Mouse (Mus musculus) embryo, embryonic 9.5 days (tissue): ENCODE results near the gene Arxes2.
"Not testable (repeated sequence)": the region's sequence is repeated elsewhere in the genome, so short reads cannot be mapped to it uniquely, and the experiment has no call there.

ENCODE experiments used
- DNase-seq: peaks from one replicate; pipeline ENCODE4 v3.0.0-alpha.2; 2017; ENCODE audit errors: extremely low spot score

Arxes2 gene

GRCm38 (mm10) chrX:135993664-135994119 lies at the start of gene Arxes2:
TSS of gene Arxes2 (plus strand) at chrX:135993824.
- not testable (repeated sequence) for DNase-seq

- DNase-seq: peak; percentile 1
Observed at GRCm38 (mm10) chrX:135948699-135949437, 44.8 kb upstream of the Arxes2 start.

GRCm38 (mm10) chrX:135956988-135957690 lies 36.5 kb upstream of the Arxes2 start:
- DNase-seq: no peak

GRCm38 (mm10) chrX:135957691-135958081 lies 35.9 kb upstream of the Arxes2 start:
- DNase-seq: no peak

GRCm38 (mm10) chrX:135958589-135959225 lies 34.9 kb upstream of the Arxes2 start:
- no peak for DNase-seq

GRCm38 (mm10) chrX:135959536-135959935 lies 34.1 kb upstream of the Arxes2 start:
- DNase-seq: no peak

GRCm38 (mm10) chrX:135962342-135962741 lies 31.3 kb upstream of the Arxes2 start:
- DNase-seq: no peak

GRCm38 (mm10) chrX:135963130-135963529 lies 30.5 kb upstream of the Arxes2 start:
- DNase-seq: no peak

- peak; percentile 29 for DNase-seq
Observed at GRCm38 (mm10) chrX:135963629-135964028, 30.0 kb upstream of the Arxes2 start.

- DNase-seq: no peak
Observed at GRCm38 (mm10) chrX:135973597-135974423, 19.8 kb upstream of the Arxes2 start.

GRCm38 (mm10) chrX:135974424-135975225 lies 19.0 kb upstream of the Arxes2 start:
- DNase-seq: peak; percentile 1

- DNase-seq: peak; percentile 49
Observed at GRCm38 (mm10) chrX:135975226-135975552, 18.4 kb upstream of the Arxes2 start.

GRCm38 (mm10) chrX:135984539-135985260 lies 8.9 kb upstream of the Arxes2 start:
- no peak for DNase-seq

GRCm38 (mm10) chrX:135986267-135986666 lies 7.4 kb upstream of the Arxes2 start:
- DNase-seq: no peak

GRCm38 (mm10) chrX:135990661-135991060 lies 3.0 kb upstream of the Arxes2 start:
- DNase-seq: no peak

- peak; percentile 25 for DNase-seq
Observed at GRCm38 (mm10) chrX:135993192-135993594, 431 bp upstream of the Arxes2 start.

GRCm38 (mm10) chrX:136007199-136007843 lies 13.7 kb downstream of the Arxes2 start:
- peak; percentile 1 for DNase-seq

- DNase-seq: no peak
Observed at GRCm38 (mm10) chrX:136014392-136014791, 20.8 kb downstream of the Arxes2 start.

- DNase-seq: no peak
Observed at GRCm38 (mm10) chrX:136030331-136030730, 36.7 kb downstream of the Arxes2 start.
